Mouse (Mus musculus): ENCODE results near the gene Pim3. TPM values are rescaled to one million over a fixed set of nuclear protein-coding genes. Genes with fewer than 3 reads are reported as not detected.

Pim3 gene
- total and polyA plus RNA-seq, 2 experiments from 2014 or later = 65.2 to 70.6 TPM

GRCm38 (mm10) chr15:88843486-88844097, 18.4 kb upstream of the Pim3 start:
- H3K9ac ChIP-seq = no peak overlapping the region
- DNase-seq = peak; percentile 36
- peaks cover 9% of the 10 kb centered on the region; the same call in 1 of the 2 replicates for H3K4me1 ChIP-seq (ENCODE audit: insufficient read depth)
- no peak overlapping the region for H3K4me2 ChIP-seq (ENCODE audit: low read depth)
- no peaks in the 10 kb centered on the region for H3K27me3 ChIP-seq (ENCODE audit: insufficient read depth, low read length)
- TF ChIP-seq CTCF (IDR thresholded peaks at IDR 0.05; ENCODE audit: low read depth) = no peak
- H3K27ac ChIP-seq (ENCODE audit: low read depth, low read length) = no peak overlapping the region
- peak; percentile 57 for ATAC-seq
- H3K36me3 ChIP-seq (ENCODE audit: insufficient read depth) = no peaks in the 10 kb centered on the region
- 29% methylated on average over 8 of the region's 8 CpGs for WGBS
- H3K9me3 ChIP-seq (ENCODE audit: low read length) = no peaks in the 10 kb centered on the region
- no peak overlapping the region for H3K4me3 ChIP-seq (ENCODE audit: low read depth, low read length)

- Histone ChIP-seq H3K27me3 (ENCODE audit: insufficient read depth, low read length) (no peaks in the 10 kb centered on the region), H3K9ac (no peak overlapping the region), H3K4me2 (ENCODE audit: low read depth) (no peak overlapping the region), H3K27ac (ENCODE audit: low read depth, low read length) (no peak overlapping the region), H3K36me3 (ENCODE audit: insufficient read depth) (no peaks in the 10 kb centered on the region), H3K9me3 (ENCODE audit: low read length) (no peaks in the 10 kb centered on the region), H3K4me1 (ENCODE audit: insufficient read depth) (no peaks in the 10 kb centered on the region), H3K4me3 (ENCODE audit: low read depth, low read length) (no peak overlapping the region)
- 97% methylated on average over 7 of the region's 7 CpGs for WGBS
- no peak for DNase-seq
- no peak for ATAC-seq
- no peak for TF ChIP-seq CTCF (IDR thresholded peaks at IDR 0.05; ENCODE audit: low read depth)
Observed at GRCm38 (mm10) chr15:88844966-88845365, 17.0 kb upstream of the Pim3 start.

- Histone ChIP-seq H3K4me2 (ENCODE audit: low read depth) (no peak overlapping the region), H3K4me3 (ENCODE audit: low read depth, low read length) (no peak overlapping the region), H3K27ac (ENCODE audit: low read depth, low read length) (no peak overlapping the region), H3K27me3 (ENCODE audit: insufficient read depth, low read length) (no peaks in the 10 kb centered on the region), H3K9ac (no peak overlapping the region), H3K9me3 (ENCODE audit: low read length) (no peaks in the 10 kb centered on the region), H3K4me1 (ENCODE audit: insufficient read depth) (no peaks in the 10 kb centered on the region), H3K36me3 (ENCODE audit: insufficient read depth) (no peaks in the 10 kb centered on the region)
- 92% methylated on average over 1 of the region's 1 CpGs for WGBS
- DNase-seq (no peak), ATAC-seq (no peak)
- no peak for TF ChIP-seq CTCF (IDR thresholded peaks at IDR 0.05; ENCODE audit: low read depth)
Observed at GRCm38 (mm10) chr15:88848661-88849060, 13.3 kb upstream of the Pim3 start.

- no peaks in the 10 kb centered on the region for H3K4me1 ChIP-seq (ENCODE audit: insufficient read depth)
- 92% methylated on average over 2 of the region's 2 CpGs for WGBS
- no peak overlapping the region for H3K9ac ChIP-seq
Observed at GRCm38 (mm10) chr15:88849621-88850020, 12.4 kb upstream of the Pim3 start.

GRCm38 (mm10) chr15:88850146-88850826, 11.7 kb upstream of the Pim3 start:
- 54% methylated on average over 10 of the region's 10 CpGs for WGBS
- Histone ChIP-seq H3K4me3 (ENCODE audit: low read depth, low read length) (no peak overlapping the region), H3K27me3 (ENCODE audit: insufficient read depth, low read length) (no peaks in the 10 kb centered on the region), H3K36me3 (ENCODE audit: insufficient read depth) (no peaks in the 10 kb centered on the region), H3K9ac (no peak overlapping the region), H3K4me1 (ENCODE audit: insufficient read depth) (no peaks in the 10 kb centered on the region), H3K9me3 (ENCODE audit: low read length) (no peaks in the 10 kb centered on the region), H3K4me2 (ENCODE audit: low read depth) (no peak overlapping the region), H3K27ac (ENCODE audit: low read depth, low read length) (no peak overlapping the region)
- no peak for TF ChIP-seq CTCF (IDR thresholded peaks at IDR 0.05; ENCODE audit: low read depth)
- ATAC-seq (peak; percentile 83), DNase-seq (peak; percentile 29)

More at GRCm38 (mm10) chr15:88849621-88850020, 12.4 kb upstream of the Pim3 start:
- TF ChIP-seq CTCF (IDR thresholded peaks at IDR 0.05; ENCODE audit: low read depth) = no peak
- no peaks in the 10 kb centered on the region for H3K36me3 ChIP-seq (ENCODE audit: insufficient read depth)
- no peak overlapping the region for H3K4me2 ChIP-seq (ENCODE audit: low read depth)
- DNase-seq = no peak
- H3K9me3 ChIP-seq (ENCODE audit: low read length) = no peaks in the 10 kb centered on the region
- no peaks in the 10 kb centered on the region for H3K27me3 ChIP-seq (ENCODE audit: insufficient read depth, low read length)
- no peak overlapping the region for H3K4me3 ChIP-seq (ENCODE audit: low read depth, low read length)
- no peak for ATAC-seq
- H3K27ac ChIP-seq (ENCODE audit: low read depth, low read length) = no peak overlapping the region

GRCm38 (mm10) chr15:88851076-88851475, 10.9 kb upstream of the Pim3 start:
- TF ChIP-seq CTCF (IDR thresholded peaks at IDR 0.05; ENCODE audit: low read depth) = no peak
- no peak overlapping the region for H3K4me3 ChIP-seq (ENCODE audit: low read depth, low read length)
- H3K9ac ChIP-seq = no peak overlapping the region
- 53% methylated on average over 3 of the region's 3 CpGs for WGBS
- ATAC-seq = no peak
- no peaks in the 10 kb centered on the region for H3K27me3 ChIP-seq (ENCODE audit: insufficient read depth, low read length)
- H3K27ac ChIP-seq (ENCODE audit: low read depth, low read length) = no peak overlapping the region
- no peak for DNase-seq
- no peaks in the 10 kb centered on the region for H3K36me3 ChIP-seq (ENCODE audit: insufficient read depth)
- no peaks in the 10 kb centered on the region for H3K9me3 ChIP-seq (ENCODE audit: low read length)
- H3K4me2 ChIP-seq (ENCODE audit: low read depth) = no peak overlapping the region
- H3K4me1 ChIP-seq (ENCODE audit: insufficient read depth) = no peaks in the 10 kb centered on the region

GRCm38 (mm10) chr15:88851507-88852149, 10.4 kb upstream of the Pim3 start:
- no peaks in the 10 kb centered on the region for H3K4me1 ChIP-seq (ENCODE audit: insufficient read depth)
- DNase-seq = no peak
- H3K4me2 ChIP-seq (ENCODE audit: low read depth) = no peak overlapping the region
- no peak for TF ChIP-seq CTCF (IDR thresholded peaks at IDR 0.05; ENCODE audit: low read depth)
- ATAC-seq = no peak
- H3K9me3 ChIP-seq (ENCODE audit: low read length) = no peaks in the 10 kb centered on the region
- no peaks in the 10 kb centered on the region for H3K36me3 ChIP-seq (ENCODE audit: insufficient read depth)
- WGBS = 78% methylated on average over 10 of the region's 10 CpGs
- no peak overlapping the region for H3K9ac ChIP-seq
- no peak overlapping the region for H3K4me3 ChIP-seq (ENCODE audit: low read depth, low read length)
- no peak overlapping the region for H3K27ac ChIP-seq (ENCODE audit: low read depth, low read length)
- H3K27me3 ChIP-seq (ENCODE audit: insufficient read depth, low read length) = no peaks in the 10 kb centered on the region
